Mouse (Mus musculus) ES-E14 (cell line): ENCODE results near the gene Pdzd2. TPM values are rescaled to one million over a fixed set of nuclear protein-coding genes. Genes with fewer than 3 reads are reported as not detected.

Experiments
- DNase-seq: peaks from one replicate; pipeline ENCODE4 v3.0.0-alpha.2; 2013; ENCODE audit warnings: low read depth, low spot score
- H3K27ac ChIP-seq: 2 replicates; pipeline ENCODE4 v1.5.1; 2012; ENCODE audit warnings: low read depth, mild to moderate bottlenecking, low read length, moderate library complexity, mixed read lengths; ENCODE audit not compliant: poor library complexity, insufficient read depth, severe bottlenecking
- H3K36me3 ChIP-seq: 2 replicates; pipeline ENCODE4 v1.6.1; 2012; ENCODE audit warnings: mild to moderate bottlenecking, low read length, moderate library complexity, mixed read lengths; ENCODE audit not compliant: control insufficient read depth, poor library complexity, insufficient read depth, severe bottlenecking
- H3K4me1 ChIP-seq, 2 experiments: fragments of 150-350 bp in 1 of 2; sonication (generic) in 1 of 2; 2 replicates each; pipeline ENCODE4 v1.6.1; 2012; ENCODE audit warnings: low read length in 2 of 2, mild to moderate bottlenecking in 1 of 2, mixed read lengths in 1 of 2; ENCODE audit not compliant: control insufficient read depth in 2 of 2, insufficient read depth in 2 of 2, poor library complexity in 1 of 2
- H3K4me3 ChIP-seq, 2 experiments: fragments of 150-350 bp in 1 of 2; sonication (generic) in 1 of 2; 2 replicates each; pipeline ENCODE4 v1.5.1; 2012; ENCODE audit warnings: low read length in 2 of 2, low read depth in 1 of 2, mild to moderate bottlenecking in 1 of 2, mixed read lengths in 1 of 2; ENCODE audit not compliant: insufficient read depth in 1 of 2, poor library complexity in 1 of 2, severe bottlenecking in 1 of 2
- H3K9ac ChIP-seq: 2 replicates; pipeline ENCODE4 v1.6.1; 2012; ENCODE audit warnings: low read depth, mild to moderate bottlenecking, low read length, mixed read lengths; ENCODE audit not compliant: poor library complexity, insufficient read depth, severe bottlenecking
- H3K9me3 ChIP-seq: fragments of 150-350 bp; sonication (generic); 2 replicates; pipeline ENCODE4 v1.6.1; 2012; ENCODE audit warnings: low read depth, mild to moderate bottlenecking, low read length; ENCODE audit not compliant: control insufficient read depth, insufficient read depth
- CHD2 ChIP-seq: IDR thresholded peaks from 2 replicates; pipeline ENCODE4 v1.6.1; 2014; ENCODE audit warnings: mild to moderate bottlenecking, low read depth, low read length, inconsistent platforms
- HCFC1 ChIP-seq: IDR thresholded peaks from 2 replicates; pipeline ENCODE4 v1.6.1; 2012; ENCODE audit warnings: low read length, inconsistent platforms, borderline replicate concordance; ENCODE audit not compliant: insufficient read depth
- MAFK ChIP-seq: IDR thresholded peaks from 2 replicates; pipeline ENCODE4 v1.6.1; 2014; ENCODE audit warnings: mild to moderate bottlenecking, low read depth, low read length, inconsistent platforms; ENCODE audit not compliant: insufficient read depth
- ZC3H11A ChIP-seq: IDR thresholded peaks from 2 replicates; pipeline ENCODE4 v1.6.1; 2012; ENCODE audit warnings: low read depth, mild to moderate bottlenecking, inconsistent platforms, low read length, borderline replicate concordance
- ZNF384 ChIP-seq: IDR thresholded peaks from 2 replicates; pipeline ENCODE4 v1.6.1; 2012; ENCODE audit warnings: low read depth, low read length, inconsistent platforms
- in situ Hi-C, 2 experiments: fragments of 600-800 bp; cut with MboI; formaldehyde crosslinking; loops; one replicate each; pipeline ENCODE4 v1.15.1; 2025; ENCODE audit warnings: low sequenced_read_pairs in 2 of 2, inconsistent platforms in 1 of 2; ENCODE audit not compliant: unreplicated experiment in 2 of 2
- total RNA-seq: library from RNA; depleted of rRNA; stranded (reverse); fragments of 300-350 nt; gene quantifications from 2 replicates; pipeline ENCODE4 v1.2.3, GENCODE M21; 2012

Gene Pdzd2
- total RNA-seq, 1 experiment, result 6.3 TPM

DNA sequence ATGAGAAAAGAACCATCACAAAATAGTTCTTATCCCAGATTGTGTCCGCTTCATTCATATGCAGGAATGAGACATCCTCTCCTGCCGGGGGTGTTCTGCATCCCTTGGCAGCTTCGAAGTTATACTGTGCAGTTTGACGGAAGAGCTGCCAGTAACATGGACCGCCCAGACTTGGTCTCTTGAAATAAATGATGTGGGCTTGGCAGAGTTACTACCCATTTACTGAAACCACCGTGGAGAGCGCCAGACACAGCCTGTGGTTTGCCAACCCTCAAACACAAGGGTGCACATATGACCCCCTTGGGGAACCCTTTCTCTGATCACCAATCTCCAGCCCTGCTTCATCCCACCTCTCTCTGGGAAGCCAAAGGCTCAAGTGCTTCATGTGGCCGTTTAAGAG is 331.5 kb downstream of the Pdzd2 start:
- in situ Hi-C loops, result no loop called here
- no peak overlapping the region for H3K27ac ChIP-seq
- DNase-seq, result no peak

DNA sequence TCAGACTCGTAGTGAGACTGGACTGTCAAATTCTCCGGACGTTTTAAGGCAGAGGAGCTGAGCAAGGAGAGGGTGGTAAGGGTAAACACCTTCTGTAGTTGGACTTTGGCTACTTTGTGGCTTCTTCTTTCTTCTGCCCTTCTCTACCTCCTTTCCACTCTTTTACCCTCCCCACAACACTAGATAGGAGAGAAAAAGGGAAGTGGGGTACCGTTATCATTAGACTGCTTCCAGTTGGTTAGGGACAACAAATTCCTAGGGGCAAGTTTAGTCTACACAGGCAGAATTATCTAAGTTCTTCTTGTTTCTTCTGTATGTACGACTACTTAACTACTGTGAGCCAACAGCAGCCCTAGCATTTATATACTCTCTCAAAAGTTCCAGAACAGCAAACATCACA is 334.1 kb downstream of the Pdzd2 start:
- H3K4me1 ChIP-seq, result peaks cover 0 to 2% of the 10 kb centered on the region in 2 experiments; a peak in 1 of 4 replicates
- H3K27ac ChIP-seq, result no peak overlapping the region
- H3K9ac ChIP-seq, result no peak overlapping the region
- TF ChIP-seq ZC3H11A, result no peak
- TF ChIP-seq HCFC1, result no peak
- no peak for TF ChIP-seq MAFK
- TF ChIP-seq CHD2, result no peak
- TF ChIP-seq ZNF384, result no peak
- no peaks in the 10 kb centered on the region for H3K9me3 ChIP-seq
- in situ Hi-C loops, result no loop called here
- no peak for DNase-seq
- H3K4me3 ChIP-seq, result no peak overlapping the region
- no peaks in the 10 kb centered on the region for H3K36me3 ChIP-seq

More for the DNA sequence above, 331.5 kb downstream of the Pdzd2 start:
- TF ChIP-seq CHD2 (no peak), ZC3H11A (no peak), HCFC1 (no peak), ZNF384 (no peak), MAFK (no peak)
- Histone ChIP-seq H3K9me3 (no peaks in the 10 kb centered on the region), H3K4me1 (peaks cover 0 to 2% of the 10 kb centered on the region in 2 experiments; a peak in 1 of 4 replicates), H3K36me3 (no peaks in the 10 kb centered on the region), H3K9ac (no peak overlapping the region), H3K4me3 (no peak overlapping the region)

DNA sequence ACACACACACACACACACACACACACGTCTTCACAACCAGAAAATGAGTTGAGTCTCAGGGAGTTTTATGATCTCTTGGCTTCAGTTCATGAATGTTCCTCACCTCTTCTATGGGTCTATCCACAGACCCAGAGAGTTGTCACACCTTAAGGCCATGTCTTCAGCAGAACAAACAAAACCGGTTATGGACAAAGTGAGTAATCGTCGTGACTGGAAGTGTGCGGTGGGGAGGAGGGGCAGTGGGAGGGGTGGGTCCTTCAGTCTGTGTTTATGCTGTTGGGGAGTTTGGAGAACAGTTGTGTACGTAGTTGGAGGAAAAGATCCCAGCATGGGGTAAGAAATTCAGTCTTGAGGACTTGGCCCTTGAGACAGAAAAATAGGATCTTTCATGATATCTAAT is 342.7 kb downstream of the Pdzd2 start:
- in situ Hi-C loops, result no loop called here
- DNase-seq, result no peak
- TF ChIP-seq ZNF384 (no peak), ZC3H11A (no peak)

DNA sequence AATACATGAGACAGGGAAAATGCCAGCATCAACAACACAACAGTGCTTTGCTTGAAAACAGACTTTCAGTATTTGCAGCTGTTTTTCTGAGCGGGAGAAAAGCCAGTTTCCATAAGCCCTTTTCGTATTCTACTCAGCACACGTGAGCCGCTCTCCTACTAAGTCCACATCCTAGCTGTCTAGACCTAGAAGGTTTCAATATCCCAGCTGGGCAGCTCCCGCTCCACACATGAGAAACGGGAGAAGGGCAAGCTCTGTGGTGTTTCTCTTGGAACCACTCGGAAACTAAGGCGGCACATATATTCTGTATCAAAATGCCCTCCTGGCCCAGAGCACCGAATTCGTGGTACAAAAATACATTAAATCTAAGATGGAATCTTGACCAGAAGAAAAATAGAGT is 345.0 kb downstream of the Pdzd2 start:
- DNase-seq, result no peak
- no peak for TF ChIP-seq ZNF384
- TF ChIP-seq ZC3H11A, result no peak
- no peak for TF ChIP-seq MAFK
- no peak for TF ChIP-seq CHD2
- TF ChIP-seq HCFC1, result no peak
- in situ Hi-C loops, result no loop called here
- H3K4me3 ChIP-seq, result no peak overlapping the region
- no peaks in the 10 kb centered on the region for H3K36me3 ChIP-seq
- H3K27ac ChIP-seq, result no peak overlapping the region
- H3K4me1 ChIP-seq, result no peaks in the 10 kb centered on the region
- H3K9ac ChIP-seq, result no peak overlapping the region
- no peaks in the 10 kb centered on the region for H3K9me3 ChIP-seq

More for the DNA sequence above, 342.7 kb downstream of the Pdzd2 start:
- Histone ChIP-seq H3K4me3 (no peak overlapping the region), H3K36me3 (no peaks in the 10 kb centered on the region), H3K9ac (no peak overlapping the region), H3K27ac (no peak overlapping the region), H3K9me3 (no peaks in the 10 kb centered on the region), H3K4me1 (no peaks in the 10 kb centered on the region)

DNA sequence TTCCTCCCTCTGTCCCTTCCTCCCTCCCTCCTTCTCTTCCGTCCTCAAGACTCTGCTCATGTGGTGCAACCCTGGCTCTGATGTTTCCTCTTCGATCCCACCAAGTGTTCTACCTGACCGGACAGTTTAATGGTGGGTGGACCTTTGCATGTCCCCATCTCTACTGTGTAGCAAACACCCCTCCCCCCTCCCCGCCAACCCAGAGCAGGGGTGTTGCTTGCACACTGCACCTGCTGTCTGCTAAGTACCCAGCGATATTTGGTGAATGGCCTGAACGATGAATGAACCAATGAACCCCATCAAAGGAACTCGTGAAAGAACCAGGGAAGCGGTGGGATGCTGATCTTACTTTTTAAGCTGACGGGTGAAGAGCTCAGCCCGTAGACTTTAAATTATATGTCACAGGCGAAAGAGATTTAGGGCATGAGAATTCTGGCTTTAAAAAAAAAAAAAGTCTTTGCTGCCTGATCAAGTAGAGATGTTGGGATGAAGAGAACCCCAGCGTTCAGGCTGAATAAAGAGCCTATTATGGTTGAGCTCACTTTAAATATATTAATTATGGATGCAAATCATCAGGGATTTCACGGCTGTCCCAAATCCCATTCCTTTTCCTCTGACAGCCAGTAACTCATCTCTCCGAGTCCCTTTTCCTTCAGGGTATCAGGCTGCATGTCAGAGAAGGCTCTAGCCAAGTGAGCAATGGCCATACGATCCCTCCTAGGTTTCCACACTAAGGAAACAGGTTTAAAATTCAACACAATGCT is 350.8 kb downstream of the Pdzd2 start:
- H3K4me1 ChIP-seq, result no peaks in the 10 kb centered on the region
- no peak for TF ChIP-seq MAFK
- no peak for TF ChIP-seq ZC3H11A
- no peak for TF ChIP-seq CHD2
- no peak for TF ChIP-seq HCFC1
- TF ChIP-seq ZNF384, result no peak
- H3K9me3 ChIP-seq, result no peaks in the 10 kb centered on the region
- no peaks in the 10 kb centered on the region for H3K36me3 ChIP-seq
- no peak overlapping the region for H3K4me3 ChIP-seq
- DNase-seq, result no peak
- in situ Hi-C loops, result no loop called here
- H3K27ac ChIP-seq, result no peak overlapping the region
- no peak overlapping the region for H3K9ac ChIP-seq
